Mouse (Mus musculus) spleen, adult 2 months (tissue): ENCODE data around the gene Eif2s3y.

Experiments used
- CTCF ChIP-seq: fragments of 200-500 bp; IDR thresholded peaks from 2 replicates; pipeline ENCODE4 v1.5.1; 2011; ENCODE audit warnings: mild to moderate bottlenecking, inconsistent platforms; ENCODE audit not compliant: insufficient read depth, insufficient read length, insufficient replicate concordance; ENCODE audit errors: extremely low read depth
- POLR2A ChIP-seq: fragments of 200-500 bp; IDR thresholded peaks from 2 replicates; pipeline ENCODE4 v1.6.1; 2011; ENCODE audit warnings: low read depth, low read length, inconsistent platforms

DNA sequence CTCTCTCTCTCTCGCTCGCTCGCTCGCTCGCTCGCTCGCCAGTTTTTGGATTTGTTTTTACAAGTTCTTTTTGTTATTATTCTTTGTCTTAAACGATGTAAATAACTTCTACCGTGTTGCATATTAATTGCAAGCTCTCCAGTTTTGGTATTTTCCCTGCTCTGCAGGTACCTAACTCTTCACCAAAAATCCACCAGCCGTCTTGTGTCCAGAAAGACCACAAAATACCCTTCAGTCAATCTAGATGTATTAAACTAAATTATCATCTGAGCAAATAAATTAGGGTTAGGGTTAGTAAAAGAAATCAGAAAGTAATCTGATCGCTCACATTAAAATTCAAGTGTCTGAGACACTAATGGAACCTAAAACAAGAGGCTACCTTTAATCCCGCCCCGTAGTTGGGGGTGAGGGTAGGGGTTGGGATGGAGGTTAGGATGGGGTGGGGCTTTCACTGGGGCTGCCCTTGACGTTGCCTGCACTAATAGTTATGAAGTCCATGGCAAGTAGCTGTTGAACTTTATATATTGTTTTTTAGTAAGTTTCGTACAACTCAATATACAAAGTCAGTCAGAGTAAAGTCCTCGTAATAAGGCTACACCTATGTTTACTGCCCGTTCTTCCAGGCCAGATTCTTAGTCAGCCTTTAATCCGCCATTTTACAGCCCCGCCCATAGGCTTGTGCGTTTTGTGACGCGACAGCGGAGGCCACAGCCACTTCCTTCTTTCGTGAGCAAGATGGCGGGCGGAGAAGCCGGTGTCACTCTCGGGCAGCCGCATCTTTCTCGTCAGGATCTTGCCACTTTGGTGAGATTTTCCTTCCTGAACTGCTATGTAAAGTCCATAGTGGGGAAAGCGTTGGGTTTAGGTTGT lies at the start of gene Eif2s3y:
- TF ChIP-seq CTCF (no peak), POLR2A (no peak)
